Mouse (Mus musculus) heart, embryonic 12.5 days (tissue): Measurements from ENCODE around the gene Tns3. TPM values are rescaled to one million over a fixed set of nuclear protein-coding genes. Genes with fewer than 3 reads are reported as not detected.
A peak's percentile ranks its signal among the peaks of the same experiment; 100 is the strongest.

Experiments used
- ATAC-seq: fragments of 200-750 bp; cut with Nextera tagmentation; 2 replicates; pipeline ENCODE4 v1.8.0; 2017; ENCODE audit warnings: moderate TSS enrichment, moderate library complexity; ENCODE audit not compliant: insufficient number of reproducible peaks, low FRiP score
- H3K27ac ChIP-seq: fragments of 300-500 bp; sonication (generic); 2 replicates; pipeline ENCODE4 v1.5.1; 2016; ENCODE audit warnings: mild to moderate bottlenecking, moderate library complexity; ENCODE audit not compliant: poor library complexity, severe bottlenecking
- H3K27me3 ChIP-seq: fragments of 300-500 bp; sonication (generic); replicated peaks from 2 replicates; pipeline ENCODE4 v1.6.1; 2016; ENCODE audit warnings: mild to moderate bottlenecking, moderate library complexity
- H3K36me3 ChIP-seq: fragments of 300-500 bp; sonication (generic); 2 replicates; pipeline ENCODE4 v1.6.1; 2016; ENCODE audit warnings: mild to moderate bottlenecking, moderate library complexity
- H3K4me1 ChIP-seq: fragments of 300-500 bp; sonication (generic); replicated peaks from 2 replicates; pipeline ENCODE4 v1.6.1; 2016; ENCODE audit warnings: mild to moderate bottlenecking
- H3K4me2 ChIP-seq: fragments of 300-500 bp; sonication (generic); 2 replicates; pipeline ENCODE4 v1.6.1; 2016; ENCODE audit warnings: mild to moderate bottlenecking, moderate library complexity
- H3K4me3 ChIP-seq: fragments of 300-500 bp; sonication (generic); 2 replicates; pipeline ENCODE4 v1.5.1; 2016; ENCODE audit warnings: mild to moderate bottlenecking
- H3K9ac ChIP-seq: fragments of 300-500 bp; sonication (generic); 2 replicates; pipeline ENCODE4 v1.6.1; 2016; ENCODE audit warnings: mild to moderate bottlenecking, moderate library complexity
- H3K9me3 ChIP-seq: fragments of 300-500 bp; sonication (generic); replicated peaks from 2 replicates; pipeline ENCODE4 v1.6.1; 2016; ENCODE audit warnings: mild to moderate bottlenecking, moderate library complexity
- WGBS: fragments of 180-500 bp; shearing (Covaris S2); methylation state at CpG from one replicate; pipeline ENCODE4 v1.1.7; 2016; 5-methylcytosine and 5-hydroxymethylcytosine counted together
- polyA plus RNA-seq: library from polyadenylated mRNA; unstranded; fragments of >200 nt; fragmentation: Nextera tagmentation; extraction: Ambion mirVana; gene quantifications from 2 replicates; pipeline ENCODE4 v1.2.1, GENCODE M21; 2016

Tns3 gene
- polyA plus RNA-seq, 1 experiment from 2014 or later: 16.7 TPM

DNA sequence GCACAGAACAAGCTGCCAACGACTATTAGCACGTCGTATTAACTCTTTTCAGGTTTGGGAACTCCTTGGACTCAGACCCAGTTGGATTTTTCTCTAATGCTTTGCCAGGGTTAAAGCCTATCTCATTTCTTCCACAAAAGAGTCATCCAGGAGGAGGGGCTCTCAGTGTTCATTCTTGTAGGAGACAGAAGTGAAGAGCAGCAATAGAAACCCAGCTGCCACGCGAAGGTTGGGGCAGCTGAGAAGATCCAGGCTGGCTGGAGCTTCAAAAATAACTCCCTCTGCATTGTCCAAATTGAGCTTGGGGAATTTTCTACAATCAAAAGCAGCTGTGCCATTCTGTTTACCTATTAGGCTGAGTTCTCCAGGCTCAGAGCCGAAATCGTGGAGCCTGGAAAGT, 16.3 kb upstream of the Tns3 start:
- peaks cover 13% of the 10 kb centered on the region for H3K4me1 ChIP-seq
- no peak for ATAC-seq
- H3K4me3 ChIP-seq: no peak overlapping the region
- no peak overlapping the region for H3K4me2 ChIP-seq
- H3K9me3 ChIP-seq: no peaks in the 10 kb centered on the region
- WGBS: 47% methylated on average over 7 of the region's 7 CpGs
- no peak overlapping the region for H3K27ac ChIP-seq
- no peaks in the 10 kb centered on the region for H3K27me3 ChIP-seq
- H3K36me3 ChIP-seq: no peaks in the 10 kb centered on the region
- no peak overlapping the region for H3K9ac ChIP-seq

- no peaks in the 10 kb centered on the region for H3K36me3 ChIP-seq
- no peak overlapping the region for H3K9ac ChIP-seq
- H3K4me2 ChIP-seq: no peak overlapping the region
- WGBS: 81% methylated on average over 5 of the region's 5 CpGs
- H3K27ac ChIP-seq: no peak overlapping the region
- H3K4me3 ChIP-seq: no peak overlapping the region
- H3K27me3 ChIP-seq: no peaks in the 10 kb centered on the region
- H3K4me1 ChIP-seq: peaks cover 22% of the 10 kb centered on the region
- ATAC-seq: no peak
- no peaks in the 10 kb centered on the region for H3K9me3 ChIP-seq
These were observed 14.9 kb upstream of the Tns3 start for GRCm38 (mm10) chr11:8679221-8679620.

GRCm38 (mm10) chr11:8678260-8678995, 14.1 kb upstream of the Tns3 start:
- H3K36me3 ChIP-seq: no peaks in the 10 kb centered on the region
- H3K9ac ChIP-seq: no peak overlapping the region
- H3K27me3 ChIP-seq: no peaks in the 10 kb centered on the region
- no peak overlapping the region for H3K4me3 ChIP-seq
- H3K9me3 ChIP-seq: no peaks in the 10 kb centered on the region
- H3K4me2 ChIP-seq: no peak overlapping the region
- peaks cover 22% of the 10 kb centered on the region for H3K4me1 ChIP-seq
- ATAC-seq: no peak
- 76% methylated on average over 12 of the region's 12 CpGs for WGBS
- H3K27ac ChIP-seq: no peak overlapping the region

DNA sequence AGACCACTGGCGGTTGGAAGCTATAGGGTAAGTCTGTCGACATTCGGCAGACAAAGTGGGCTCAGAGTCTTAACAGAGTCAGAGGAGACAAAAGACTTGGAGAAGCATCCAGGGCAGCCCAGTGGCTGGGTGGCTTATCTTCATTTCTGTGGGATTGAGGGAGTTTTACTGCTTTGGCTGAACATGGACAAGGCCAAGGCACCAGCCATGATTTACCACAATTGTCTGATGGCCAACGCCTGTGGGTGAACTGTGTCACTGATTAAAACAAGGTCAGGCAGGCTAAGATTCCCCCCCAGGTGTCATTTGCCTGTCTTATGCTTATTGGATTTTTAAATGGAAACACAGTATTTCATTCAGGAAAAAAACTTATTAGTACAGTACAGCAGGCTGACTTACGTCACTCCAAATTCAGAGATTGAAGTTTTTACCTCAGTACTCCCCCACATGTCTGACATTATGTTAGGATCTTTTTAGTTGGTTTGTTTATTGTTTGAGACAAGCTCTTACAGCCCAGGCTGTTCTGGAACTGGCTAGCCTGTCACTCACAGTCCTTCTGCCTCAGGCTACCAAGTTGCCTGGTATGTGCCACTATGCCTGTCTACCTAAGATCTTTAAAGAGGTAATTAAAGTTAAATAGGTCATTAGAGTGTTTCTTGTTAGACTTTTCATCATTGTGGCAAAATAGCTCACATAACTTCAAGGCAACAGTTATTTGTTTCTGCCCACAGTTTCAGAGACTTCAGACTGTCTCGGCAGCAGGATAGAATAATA, 11.6 kb upstream of the Tns3 start:
- H3K4me3 ChIP-seq: no peak overlapping the region
- H3K36me3 ChIP-seq: no peaks in the 10 kb centered on the region
- H3K27ac ChIP-seq: no peak overlapping the region
- no peak overlapping the region for H3K4me2 ChIP-seq
- no peaks in the 10 kb centered on the region for H3K27me3 ChIP-seq
- H3K4me1 ChIP-seq: peaks cover 20% of the 10 kb centered on the region
- H3K9ac ChIP-seq: no peak overlapping the region
- WGBS: 82% methylated on average over 6 of the region's 6 CpGs
- no peak for ATAC-seq
- no peaks in the 10 kb centered on the region for H3K9me3 ChIP-seq

GRCm38 (mm10) chr11:8674549-8675149, 10.3 kb upstream of the Tns3 start:
- no peaks in the 10 kb centered on the region for H3K27me3 ChIP-seq
- H3K27ac ChIP-seq: no peak overlapping the region
- no peak overlapping the region for H3K4me2 ChIP-seq
- no peak overlapping the region for H3K9ac ChIP-seq
- H3K36me3 ChIP-seq: no peaks in the 10 kb centered on the region
- H3K9me3 ChIP-seq: no peaks in the 10 kb centered on the region
- H3K4me1 ChIP-seq: peaks cover 15% of the 10 kb centered on the region; the same call in 1 of the 2 replicates
- ATAC-seq: no peak
- no peak overlapping the region for H3K4me3 ChIP-seq
- WGBS: 77% methylated on average over 3 of the region's 3 CpGs

- H3K27me3 ChIP-seq: 0 out of 2 replicates have a peak, but pooled peaks cover under 1% of the 10 kb centered on the region
- H3K9ac ChIP-seq: no peak overlapping the region
- H3K36me3 ChIP-seq: no peaks in the 10 kb centered on the region
- peaks cover 4% of the 10 kb centered on the region; the same call in 1 of the 2 replicates for H3K9me3 ChIP-seq
- H3K4me1 ChIP-seq: peaks cover 9% of the 10 kb centered on the region; the same call in 1 of the 2 replicates
- H3K4me3 ChIP-seq: no peak overlapping the region
- no peak overlapping the region for H3K4me2 ChIP-seq
- no peak for ATAC-seq
- H3K27ac ChIP-seq: no peak overlapping the region
- 75% methylated on average over 4 of the region's 4 CpGs for WGBS
These were observed 7.4 kb upstream of the Tns3 start for GRCm38 (mm10) chr11:8671698-8672097.

- Histone ChIP-seq H3K27me3 (peaks cover 21% of the 10 kb centered on the region), H3K9me3 (peaks cover 4% of the 10 kb centered on the region; the same call in 1 of the 2 replicates), H3K27ac (no peak overlapping the region), H3K4me1 (0 out of 2 replicates have a peak, but pooled peaks cover 4% of the 10 kb centered on the region), H3K36me3 (no peaks in the 10 kb centered on the region), H3K9ac (no peak overlapping the region), H3K4me3 (no peak overlapping the region), H3K4me2 (no peak overlapping the region)
- 78% methylated on average over 2 of the region's 2 CpGs for WGBS
- no peak for ATAC-seq
These were observed 4.8 kb upstream of the Tns3 start for GRCm38 (mm10) chr11:8669138-8669537.

- Histone ChIP-seq H3K4me3 (peak overlapping the region; percentile 89), H3K36me3 (0 out of 2 replicates have a peak, but pooled peaks cover 3% of the 10 kb centered on the region), H3K9me3 (peaks cover 4% of the 10 kb centered on the region; the same call in 1 of the 2 replicates), H3K4me1 (peaks cover 16% of the 10 kb centered on the region), H3K27me3 (peaks cover 26% of the 10 kb centered on the region), H3K4me2 (peak overlapping the region; percentile 95), H3K9ac (peak overlapping the region; percentile 93), H3K27ac (no peak overlapping the region)
- ATAC-seq: no peak
- 54% methylated on average over 5 of the region's 5 CpGs for WGBS
These were observed 462 bp upstream of the Tns3 start for GRCm38 (mm10) chr11:8664797-8665196.

DNA sequence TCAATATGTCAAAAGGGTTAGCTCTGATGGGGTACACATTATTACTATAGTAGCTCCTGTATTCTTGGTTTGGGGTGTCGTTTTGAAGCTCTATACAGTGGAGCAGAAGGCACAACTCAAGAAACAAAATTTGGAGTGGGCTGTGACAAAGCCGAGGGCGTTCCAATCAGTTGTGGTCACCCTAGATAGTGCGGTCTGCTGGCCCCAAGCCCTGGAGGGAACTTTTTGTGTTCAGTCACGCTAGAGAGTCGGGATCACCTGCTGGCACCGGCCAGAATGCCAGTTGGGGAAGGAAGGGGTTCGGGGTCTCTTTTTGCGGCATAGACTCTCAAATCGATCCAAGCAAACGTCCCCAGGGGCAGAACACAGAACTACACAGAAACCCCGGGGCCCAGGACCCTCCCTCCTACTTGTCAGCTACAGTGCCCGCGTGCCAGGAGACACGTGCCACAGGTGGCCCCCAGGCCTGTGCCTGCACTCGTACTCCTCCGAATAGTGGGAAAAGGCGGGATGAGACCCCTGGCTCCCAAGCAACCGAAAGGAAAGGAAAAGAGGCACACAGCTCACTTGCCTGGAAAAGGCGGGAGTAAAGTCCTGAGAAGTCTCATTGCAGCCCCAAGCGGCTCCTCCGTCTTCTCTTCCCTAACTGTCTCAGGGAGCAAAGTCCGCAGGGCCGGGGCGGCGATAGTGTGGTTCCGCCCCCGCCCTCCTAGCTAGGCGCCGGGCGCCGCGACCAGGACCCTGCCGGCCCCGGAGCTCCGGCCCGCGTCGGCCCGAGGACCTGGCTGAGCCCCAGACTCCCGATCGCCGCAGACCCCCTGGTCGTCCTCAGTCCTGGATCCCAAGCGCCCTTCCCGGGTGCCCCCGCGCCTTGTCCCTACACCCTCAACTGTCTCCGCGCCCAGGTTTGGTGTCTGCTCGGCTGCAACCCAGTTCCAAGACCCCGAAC, 617 bp downstream of the Tns3 start:
- ATAC-seq: peak; percentile 77
- peak overlapping the region; percentile 95 for H3K4me2 ChIP-seq
- peak overlapping the region; percentile 76 for H3K27ac ChIP-seq
- 1% methylated on average over 46 of the region's 52 CpGs for WGBS
- H3K9me3 ChIP-seq: peaks cover 4% of the 10 kb centered on the region; the same call in 1 of the 2 replicates
- peaks cover 27% of the 10 kb centered on the region for H3K4me1 ChIP-seq
- H3K36me3 ChIP-seq: 0 out of 2 replicates have a peak, but pooled peaks cover 3% of the 10 kb centered on the region
- peak overlapping the region; percentile 89 for H3K4me3 ChIP-seq
- H3K27me3 ChIP-seq: peaks cover 26% of the 10 kb centered on the region
- peak overlapping the region; percentile 93 for H3K9ac ChIP-seq

DNA sequence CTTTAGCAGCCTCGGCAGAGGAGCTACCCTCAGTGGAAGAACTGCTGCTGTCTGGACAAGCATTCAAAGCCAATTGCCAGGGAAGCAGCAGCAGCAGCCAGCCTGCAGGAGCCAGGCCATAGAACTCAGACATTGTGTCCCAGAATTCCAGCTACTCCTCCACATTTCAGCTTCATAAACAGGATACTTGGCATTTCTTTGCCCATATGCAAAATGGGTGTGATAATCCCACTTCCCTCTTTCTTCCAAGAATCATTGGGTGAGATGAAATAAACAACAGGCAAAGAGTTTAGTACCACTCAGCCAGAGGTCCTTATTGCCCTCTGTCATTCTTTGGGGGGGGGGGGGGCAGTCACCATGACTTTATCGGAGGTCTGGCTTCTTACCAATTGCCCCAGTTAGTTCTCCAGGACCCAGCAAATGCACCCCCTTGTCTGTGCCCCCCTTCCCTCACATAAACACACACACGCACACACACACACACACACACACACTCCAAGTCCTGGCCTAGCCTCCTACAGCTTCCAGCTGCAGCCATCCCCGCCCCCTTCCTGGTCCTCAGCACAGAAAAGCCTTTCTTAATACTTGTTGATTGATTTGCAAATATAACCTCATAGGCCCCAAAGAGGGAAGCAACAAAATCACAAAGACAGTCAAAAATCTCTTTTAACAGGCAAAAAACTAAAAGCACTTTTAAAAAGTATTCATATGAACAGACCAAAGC, 1.5 kb downstream of the Tns3 start:
- peak overlapping the region; percentile 95 for H3K4me2 ChIP-seq
- H3K27ac ChIP-seq: no peak overlapping the region
- no peak for ATAC-seq
- H3K36me3 ChIP-seq: 0 out of 2 replicates have a peak, but pooled peaks cover 3% of the 10 kb centered on the region
- 57% methylated on average over 4 of the region's 4 CpGs for WGBS
- H3K9me3 ChIP-seq: 0 out of 2 replicates have a peak, but pooled peaks cover 8% of the 10 kb centered on the region
- H3K9ac ChIP-seq: peak overlapping the region; percentile 40; the same call in 1 of the 2 replicates
- H3K4me3 ChIP-seq: peak overlapping the region; percentile 89
- H3K4me1 ChIP-seq: peaks cover 28% of the 10 kb centered on the region
- H3K27me3 ChIP-seq: peaks cover 26% of the 10 kb centered on the region
